Mouse (Mus musculus): ENCODE results near the gene Gpx1. TPM values are rescaled to one million over a fixed set of nuclear protein-coding genes. Genes with fewer than 3 reads are reported as not detected.
"Not testable (repeated sequence)": the region's sequence is repeated elsewhere in the genome, so short reads cannot be mapped to it uniquely, and the experiment has no call there.

Gpx1 gene
- polyA plus RNA-seq, 1 experiment from 2014 or later, result 821 TPM

- Histone ChIP-seq H3K27ac (ENCODE audit: low read depth, low read length) (peak overlapping the region; percentile 100), H3K9me3 (ENCODE audit: control insufficient read depth, low read length) (no peaks in the 10 kb centered on the region), H3K36me3 (ENCODE audit: control insufficient read depth, insufficient read depth, low read length) (no peaks in the 10 kb centered on the region), H3K4me1 (replicated peaks; ENCODE audit: control insufficient read depth, insufficient read depth, low read length) (peaks cover 4% of the 10 kb centered on the region; the same call in 1 of the 2 replicates), H3K27me3 (ENCODE audit: control insufficient read depth, insufficient read depth, low read length) (no peaks in the 10 kb centered on the region), H3K9ac (ENCODE audit: low read depth, low read length) (peak overlapping the region; percentile 68), H3K4me3 (ENCODE audit: low read depth, low read length) (peak overlapping the region; percentile 88), H3K4me2 (replicated peaks; ENCODE audit: low read depth, low read length) (peak overlapping the region; percentile 88)
- no peak; the same call in 1 of the 2 replicates for ATAC-seq (ENCODE audit: low FRiP score)
- 7% methylated on average over 1 of the region's 1 CpGs for WGBS
- DNase-seq (ENCODE audit: low spot score), result no peak
Observed at GRCm38 (mm10) chr9:108305170-108305569, 33.5 kb upstream of the Gpx1 start.

- peak within 1 kb of the TSS; percentile 93 for H3K9ac ChIP-seq (ENCODE audit: low read depth, low read length)
- peak within 1 kb of the TSS; percentile 100 for H3K27ac ChIP-seq (ENCODE audit: low read depth, low read length)
- peak; percentile 99 for DNase-seq (ENCODE audit: low spot score)
- ATAC-seq (ENCODE audit: low FRiP score), result peak; percentile 98
- H3K4me3 ChIP-seq (ENCODE audit: low read depth, low read length), result peak within 1 kb of the TSS; percentile 88
- peak within 1 kb of the TSS; percentile 88 for H3K4me2 ChIP-seq (replicated peaks; ENCODE audit: low read depth, low read length)
- H3K27me3 ChIP-seq (ENCODE audit: control insufficient read depth, insufficient read depth, low read length), result no peaks in the 10 kb centered on the region
- no peaks in the 10 kb centered on the region for H3K9me3 ChIP-seq (ENCODE audit: control insufficient read depth, low read length)
- 2% methylated on average over 79 of the region's 81 CpGs for WGBS
- H3K4me1 ChIP-seq (replicated peaks; ENCODE audit: control insufficient read depth, insufficient read depth, low read length), result peaks cover 4% of the 10 kb centered on the region; the same call in 1 of the 2 replicates
- no peaks in the 10 kb centered on the region for H3K36me3 ChIP-seq (ENCODE audit: control insufficient read depth, insufficient read depth, low read length)
Observed at GRCm38 (mm10) chr9:108305629-108306520, 32.8 kb upstream of the Gpx1 start, which contains the start of the genes Rhoa and Tcta. Gene Rhoa, plus strand, starts transcription at chr9:108306129. Gene Tcta, minus strand, starts transcription at chr9:108306160.

- peaks cover 4% of the 10 kb centered on the region; the same call in 1 of the 2 replicates for H3K4me1 ChIP-seq (replicated peaks; ENCODE audit: control insufficient read depth, insufficient read depth, low read length)
- H3K9me3 ChIP-seq (ENCODE audit: control insufficient read depth, low read length), result no peaks in the 10 kb centered on the region
- no peaks in the 10 kb centered on the region for H3K36me3 ChIP-seq (ENCODE audit: control insufficient read depth, insufficient read depth, low read length)
- DNase-seq (ENCODE audit: low spot score) (peak; percentile 84), ATAC-seq (ENCODE audit: low FRiP score) (peak; percentile 78)
- H3K4me2 ChIP-seq (replicated peaks; ENCODE audit: low read depth, low read length), result peak overlapping the region; percentile 39
- H3K27ac ChIP-seq (ENCODE audit: low read depth, low read length), result peak overlapping the region; percentile 100
- peak overlapping the region; percentile 88 for H3K4me3 ChIP-seq (ENCODE audit: low read depth, low read length)
- no peaks in the 10 kb centered on the region for H3K27me3 ChIP-seq (ENCODE audit: control insufficient read depth, insufficient read depth, low read length)
- WGBS, result under 1% methylated on average over 21 of the region's 51 CpGs
- peak overlapping the region; percentile 93 for H3K9ac ChIP-seq (ENCODE audit: low read depth, low read length)
Observed at GRCm38 (mm10) chr9:108306571-108306980, 32.1 kb upstream of the Gpx1 start.

- Histone ChIP-seq H3K9ac (ENCODE audit: low read depth, low read length) (peak overlapping the region; percentile 93), H3K4me1 (replicated peaks; ENCODE audit: control insufficient read depth, insufficient read depth, low read length) (peaks cover 4% of the 10 kb centered on the region; the same call in 1 of the 2 replicates), H3K36me3 (ENCODE audit: control insufficient read depth, insufficient read depth, low read length) (no peaks in the 10 kb centered on the region), H3K9me3 (ENCODE audit: control insufficient read depth, low read length) (no peaks in the 10 kb centered on the region), H3K27ac (ENCODE audit: low read depth, low read length) (peak overlapping the region; percentile 100; the same call in 1 of the 2 replicates), H3K27me3 (ENCODE audit: control insufficient read depth, insufficient read depth, low read length) (no peaks in the 10 kb centered on the region), H3K4me3 (ENCODE audit: low read depth, low read length) (peak overlapping the region; percentile 88), H3K4me2 (replicated peaks; ENCODE audit: low read depth, low read length) (peak overlapping the region; percentile 39)
- ATAC-seq (ENCODE audit: low FRiP score) (no peak), DNase-seq (ENCODE audit: low spot score) (no peak)
- 29% methylated on average over 12 of the region's 12 CpGs for WGBS
Observed at GRCm38 (mm10) chr9:108307021-108307807, 31.5 kb upstream of the Gpx1 start.

GRCm38 (mm10) chr9:108308141-108308540, 30.6 kb upstream of the Gpx1 start:
- H3K9me3 ChIP-seq (ENCODE audit: control insufficient read depth, low read length), result no peaks in the 10 kb centered on the region
- no peaks in the 10 kb centered on the region for H3K27me3 ChIP-seq (ENCODE audit: control insufficient read depth, insufficient read depth, low read length)
- H3K4me3 ChIP-seq (ENCODE audit: low read depth, low read length), result peak overlapping the region; percentile 88
- 83% methylated on average over 2 of the region's 2 CpGs for WGBS
- H3K4me1 ChIP-seq (replicated peaks; ENCODE audit: control insufficient read depth, insufficient read depth, low read length), result peaks cover 4% of the 10 kb centered on the region; the same call in 1 of the 2 replicates
- H3K9ac ChIP-seq (ENCODE audit: low read depth, low read length), result 0 out of 2 replicates have a peak overlapping the region, but pooled peaks have one; percentile 5
- H3K27ac ChIP-seq (ENCODE audit: low read depth, low read length), result no peak overlapping the region
- no peaks in the 10 kb centered on the region for H3K36me3 ChIP-seq (ENCODE audit: control insufficient read depth, insufficient read depth, low read length)
- ATAC-seq (ENCODE audit: low FRiP score) (no peak), DNase-seq (ENCODE audit: low spot score) (no peak)
- H3K4me2 ChIP-seq (replicated peaks; ENCODE audit: low read depth, low read length), result peak overlapping the region; percentile 39

- Histone ChIP-seq H3K27ac (ENCODE audit: low read depth, low read length) (no peak overlapping the region), H3K36me3 (ENCODE audit: control insufficient read depth, insufficient read depth, low read length) (no peaks in the 10 kb centered on the region), H3K4me3 (ENCODE audit: low read depth, low read length) (no peak overlapping the region), H3K27me3 (ENCODE audit: control insufficient read depth, insufficient read depth, low read length) (no peaks in the 10 kb centered on the region), H3K9ac (ENCODE audit: low read depth, low read length) (no peak overlapping the region), H3K4me2 (replicated peaks; ENCODE audit: low read depth, low read length) (no peak overlapping the region), H3K4me1 (replicated peaks; ENCODE audit: control insufficient read depth, insufficient read depth, low read length) (no peaks in the 10 kb centered on the region), H3K9me3 (ENCODE audit: control insufficient read depth, low read length) (no peaks in the 10 kb centered on the region)
- 97% methylated on average over 3 of the region's 3 CpGs for WGBS
- DNase-seq (ENCODE audit: low spot score), result no peak
- ATAC-seq (ENCODE audit: low FRiP score), result no peak
Observed at GRCm38 (mm10) chr9:108317572-108317971, 21.1 kb upstream of the Gpx1 start.

- no peak for ATAC-seq (ENCODE audit: low FRiP score)
- WGBS, result 85% methylated on average over 2 of the region's 2 CpGs
- Histone ChIP-seq H3K4me1 (replicated peaks; ENCODE audit: control insufficient read depth, insufficient read depth, low read length) (no peaks in the 10 kb centered on the region), H3K9ac (ENCODE audit: low read depth, low read length) (no peak overlapping the region), H3K9me3 (ENCODE audit: control insufficient read depth, low read length) (no peaks in the 10 kb centered on the region), H3K36me3 (ENCODE audit: control insufficient read depth, insufficient read depth, low read length) (no peaks in the 10 kb centered on the region), H3K27ac (ENCODE audit: low read depth, low read length) (no peak overlapping the region), H3K27me3 (ENCODE audit: control insufficient read depth, insufficient read depth, low read length) (no peaks in the 10 kb centered on the region), H3K4me2 (replicated peaks; ENCODE audit: low read depth, low read length) (no peak overlapping the region), H3K4me3 (ENCODE audit: low read depth, low read length) (no peak overlapping the region)
- no peak for DNase-seq (ENCODE audit: low spot score)
Observed at GRCm38 (mm10) chr9:108318462-108318861, 20.2 kb upstream of the Gpx1 start.

GRCm38 (mm10) chr9:108322054-108322453, 16.6 kb upstream of the Gpx1 start:
- H3K4me3 ChIP-seq (ENCODE audit: low read depth, low read length); H3K27me3 ChIP-seq (ENCODE audit: control insufficient read depth, insufficient read depth, low read length); H3K4me2 ChIP-seq (replicated peaks; ENCODE audit: low read depth, low read length); H3K4me1 ChIP-seq (replicated peaks; ENCODE audit: control insufficient read depth, insufficient read depth, low read length); ATAC-seq (ENCODE audit: low FRiP score); H3K9me3 ChIP-seq (ENCODE audit: control insufficient read depth, low read length); H3K9ac ChIP-seq (ENCODE audit: low read depth, low read length); H3K27ac ChIP-seq (ENCODE audit: low read depth, low read length); DNase-seq (ENCODE audit: low spot score); H3K36me3 ChIP-seq (ENCODE audit: control insufficient read depth, insufficient read depth, low read length): not testable (repeated sequence)
- WGBS, result 91% methylated on average over 7 of the region's 7 CpGs

Data from hindbrain, embryonic 11.5 days (tissue).